Mouse (Mus musculus): ENCODE results near the gene Prss33. TPM values are rescaled to one million over a fixed set of nuclear protein-coding genes. Genes with fewer than 3 reads are reported as not detected.

Gene Prss33
- total and polyA plus RNA-seq, 3 experiments: not detected

- TF ChIP-seq JUND (conservative IDR thresholded peaks at IDR 0.05; ENCODE audit: low read depth, low read length) (no peak), CTCF (conservative IDR thresholded peaks at IDR 0.05 in 1 of 2, IDR thresholded peaks at IDR 0.05 in 1 of 2; ENCODE audit: low read depth in 2 of 2, low read length in 2 of 2) (peak; percentile 66 to 69), NELFE (IDR thresholded peaks at IDR 0.05; ENCODE audit: low read depth, low read length) (peak; percentile 39), POLR2A (IDR thresholded peaks at IDR 0.05; ENCODE audit: low read depth, low read length) (peak; percentile 78), USF1 (IDR thresholded peaks at IDR 0.05; ENCODE audit: low read depth, low read length) (no peak), IRF4 (IDR thresholded peaks at IDR 0.05; ENCODE audit: low read depth, low read length) (no peak), JUN (IDR thresholded peaks at IDR 0.05; ENCODE audit: insufficient read depth, low read depth, low read length) (no peak)
Measured at GRCm38 (mm10) chr17:23829064-23829619, 6.7 kb downstream of the Prss33 start, which contains the start of gene Elob (continued).

DNA sequence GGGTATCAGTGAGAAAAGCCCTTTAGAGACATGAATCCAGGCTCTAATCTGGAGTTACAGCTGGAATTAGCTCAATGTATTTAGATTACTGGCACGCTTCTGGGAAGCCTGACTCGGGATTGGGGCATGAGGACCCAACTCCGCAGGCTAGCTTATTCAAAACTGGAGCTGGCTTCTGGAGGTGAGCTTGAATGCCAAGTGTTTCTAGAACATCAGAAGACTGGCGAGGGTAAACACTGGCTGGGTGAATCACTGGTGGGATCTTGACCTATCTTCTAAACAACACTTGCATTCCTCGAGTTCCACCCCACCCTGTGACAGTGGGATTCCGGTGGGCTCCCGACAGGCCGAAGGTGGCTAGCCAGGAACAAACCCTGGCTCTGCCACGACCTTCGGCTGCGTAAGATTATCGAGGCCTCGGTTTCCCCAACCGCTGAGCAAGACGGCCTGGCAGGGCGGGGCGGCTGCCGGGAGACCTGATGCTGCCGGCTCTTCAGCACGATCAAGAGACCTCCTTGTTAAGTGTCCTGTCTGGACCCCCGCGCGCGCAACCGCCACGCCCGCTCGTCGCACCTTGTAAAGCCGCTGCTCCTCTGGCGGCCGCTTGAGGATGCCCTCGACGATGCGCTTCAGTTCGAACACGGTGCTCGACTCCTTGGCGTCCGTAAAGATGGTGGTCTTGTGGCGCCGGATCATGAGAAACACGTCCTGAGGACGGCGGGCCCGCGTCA is 7.4 kb downstream of the Prss33 start:
- Histone ChIP-seq H3K27me3 (replicated peaks) (no peaks in the 10 kb centered on the region), H3K9me3 (replicated peaks; ENCODE audit: low read length) (no peaks in the 10 kb centered on the region), H3K4me2 (ENCODE audit: insufficient read depth, low read depth, poor library complexity, severe bottlenecking) (peak overlapping the region; percentile 84), H3K79me2 (replicated peaks; ENCODE audit: control insufficient read depth, extremely low read depth, insufficient read depth, poor library complexity, severe bottlenecking) (peaks cover 20% of the 10 kb centered on the region), H3K9ac (ENCODE audit: insufficient read depth, low read depth) (peak overlapping the region; percentile 98), H3K27ac (ENCODE audit: insufficient read depth, low read depth) (peak overlapping the region; percentile 41), H3K36me3 (replicated peaks in 1 of 2; ENCODE audit: control insufficient read depth in 1 of 2, insufficient read depth in 1 of 2, low read length in 1 of 2) (peaks cover 26 to 39% of the 10 kb centered on the region in 2 experiments), H3K4me3 (replicated peaks in 1 of 3; ENCODE audit: low read depth in 2 of 3, low read length in 2 of 3, poor library complexity in 1 of 3) (peak overlapping the region; percentile 81 to 87 (median 82)), H3K4me1 (ENCODE audit: control insufficient read depth in 1 of 2, insufficient read depth in 2 of 2) (peaks cover 2 to 32% of the 10 kb centered on the region in 2 experiments; a peak in 3 of 4 replicates)
- in situ Hi-C loops (cut with MboI; ENCODE audit: low pct_ligation_motif_present, low pct_unique_long_range_greater_than_20kb, low sequenced_read_pairs) (no loop called here), dilution Hi-C loops (cut with MboI; ENCODE audit: extremely low pct_ligation_motif_present, extremely low pct_unique_long_range_greater_than_20kb, low sequenced_read_pairs) (no loop called here)
- TF ChIP-seq MEF2A (IDR thresholded peaks at IDR 0.05; ENCODE audit: borderline replicate concordance, low read depth, low read length) (no peak), MAZ (IDR thresholded peaks at IDR 0.05; ENCODE audit: low read depth, low read length) (0 out of 2 replicates have a peak, but pooled peaks have one; percentile 39)
- DNase-seq (ENCODE audit: extremely low read depth): peak; percentile 48

DNA sequence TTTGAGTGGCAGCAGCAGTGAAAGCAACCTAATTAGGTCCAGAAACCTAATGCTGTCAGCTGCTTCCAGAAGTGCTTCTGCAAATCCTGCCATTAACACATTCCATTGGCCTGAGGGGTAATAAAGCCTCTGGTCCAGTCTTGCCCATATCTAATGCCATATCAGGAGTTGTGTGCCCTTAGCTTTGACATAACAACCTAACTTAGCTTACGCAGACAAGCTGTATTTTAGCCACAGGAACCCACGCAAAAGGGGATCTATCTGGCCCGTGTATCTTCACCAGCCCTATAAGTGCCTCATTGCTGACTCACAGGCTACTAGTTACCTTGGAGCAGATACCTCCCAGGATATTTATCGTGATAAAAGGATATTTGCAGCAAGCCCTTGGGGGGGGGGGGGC is 10.3 kb downstream of the Prss33 start:
- H3K27ac ChIP-seq (ENCODE audit: insufficient read depth, low read depth): no peak overlapping the region
- H3K79me2 ChIP-seq (replicated peaks; ENCODE audit: control insufficient read depth, extremely low read depth, insufficient read depth, poor library complexity, severe bottlenecking): peaks cover 22% of the 10 kb centered on the region
- H3K27me3 ChIP-seq (replicated peaks): no peaks in the 10 kb centered on the region
- H3K4me1 ChIP-seq (ENCODE audit: control insufficient read depth in 1 of 2, insufficient read depth in 2 of 2): peaks cover 2 to 32% of the 10 kb centered on the region in 2 experiments; a peak in 3 of 4 replicates
- H3K4me2 ChIP-seq (ENCODE audit: insufficient read depth, low read depth, poor library complexity, severe bottlenecking): no peak overlapping the region
- no peak overlapping the region for H3K9ac ChIP-seq (ENCODE audit: insufficient read depth, low read depth)
- H3K4me3 ChIP-seq (replicated peaks in 1 of 3; ENCODE audit: low read depth in 2 of 3, low read length in 2 of 3, poor library complexity in 1 of 3): no peak overlapping the region
- dilution Hi-C loops (cut with MboI; ENCODE audit: extremely low pct_ligation_motif_present, extremely low pct_unique_long_range_greater_than_20kb, low sequenced_read_pairs): no loop called here
- H3K9me3 ChIP-seq (replicated peaks; ENCODE audit: low read length): no peaks in the 10 kb centered on the region
- peaks cover 55 to 67% of the 10 kb centered on the region in 2 experiments for H3K36me3 ChIP-seq (replicated peaks in 1 of 2; ENCODE audit: control insufficient read depth in 1 of 2, insufficient read depth in 1 of 2, low read length in 1 of 2)
- DNase-seq (ENCODE audit: extremely low read depth): no peak
- in situ Hi-C loops (cut with MboI; ENCODE audit: low pct_ligation_motif_present, low pct_unique_long_range_greater_than_20kb, low sequenced_read_pairs): no loop called here
- TF ChIP-seq PAX5 (IDR thresholded peaks at IDR 0.05; ENCODE audit: low read length) (no peak), POLR2A (IDR thresholded peaks at IDR 0.05; ENCODE audit: low read depth, low read length) (no peak; the same call in 1 of the 2 replicates), MAFK (IDR thresholded peaks at IDR 0.05; ENCODE audit: insufficient replicate concordance, low read length) (no peak), NELFE (IDR thresholded peaks at IDR 0.05; ENCODE audit: low read depth, low read length) (no peak), USF1 (IDR thresholded peaks at IDR 0.05; ENCODE audit: low read depth, low read length) (no peak), MAZ (IDR thresholded peaks at IDR 0.05; ENCODE audit: low read depth, low read length) (no peak), MAX (IDR thresholded peaks at IDR 0.05; ENCODE audit: low read length) (no peak), ZMIZ1 (IDR thresholded peaks at IDR 0.05; ENCODE audit: low read depth, low read length) (peak; percentile 65; the same call in 1 of the 2 replicates), RCOR1 (conservative IDR thresholded peaks at IDR 0.05; ENCODE audit: low read depth, low read length) (no peak), SMC3 (IDR thresholded peaks at IDR 0.05; ENCODE audit: low read depth, low read length) (no peak), HCFC1 (IDR thresholded peaks at IDR 0.05; ENCODE audit: low read depth, low read length) (no peak), USF2 (conservative IDR thresholded peaks at IDR 0.05; ENCODE audit: low read depth, low read length) (no peak), RAD21 (IDR thresholded peaks at IDR 0.05; ENCODE audit: low read depth, low read length) (no peak), CHD1 (IDR thresholded peaks at IDR 0.05; ENCODE audit: low read depth, low read length) (no peak), CHD2 (IDR thresholded peaks at IDR 0.05; ENCODE audit: low read length) (0 out of 2 replicates have a peak, but pooled peaks have one; percentile 20), TBP (conservative IDR thresholded peaks at IDR 0.05; ENCODE audit: low read depth, low read length) (no peak), IRF4 (IDR thresholded peaks at IDR 0.05; ENCODE audit: low read depth, low read length) (no peak)
